Mouse (Mus musculus): ENCODE measurements around the gene Gins2. TPM values are rescaled to one million over a fixed set of nuclear protein-coding genes. Genes with fewer than 3 reads are reported as not detected.
A peak's percentile ranks its signal among the peaks of the same experiment; 100 is the strongest.

Gene Gins2
- total RNA-seq, 2 experiments from 2014 or later, result 42.0 to 43.2 TPM

DNA sequence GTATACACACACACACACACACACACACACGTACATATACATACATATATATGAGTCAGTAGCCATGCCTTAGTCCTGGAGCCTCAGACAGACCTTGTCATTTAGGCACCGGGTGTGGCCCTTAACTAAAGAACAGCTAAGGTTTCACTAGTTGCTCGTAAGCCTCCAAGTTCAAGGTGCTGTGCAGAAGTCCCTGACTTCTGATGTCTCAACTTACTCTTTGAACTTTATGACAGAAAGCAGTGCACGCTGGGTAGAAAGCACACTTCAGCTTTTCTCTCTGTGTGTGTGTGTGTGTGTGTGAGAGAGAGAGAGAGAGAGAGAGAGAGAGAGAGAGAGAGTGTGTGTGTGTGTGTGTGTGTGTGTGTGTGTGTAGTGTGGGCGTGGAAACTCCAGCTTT is 44.9 kb downstream of the Gins2 start:
- DNase-seq, result no peak

DNA sequence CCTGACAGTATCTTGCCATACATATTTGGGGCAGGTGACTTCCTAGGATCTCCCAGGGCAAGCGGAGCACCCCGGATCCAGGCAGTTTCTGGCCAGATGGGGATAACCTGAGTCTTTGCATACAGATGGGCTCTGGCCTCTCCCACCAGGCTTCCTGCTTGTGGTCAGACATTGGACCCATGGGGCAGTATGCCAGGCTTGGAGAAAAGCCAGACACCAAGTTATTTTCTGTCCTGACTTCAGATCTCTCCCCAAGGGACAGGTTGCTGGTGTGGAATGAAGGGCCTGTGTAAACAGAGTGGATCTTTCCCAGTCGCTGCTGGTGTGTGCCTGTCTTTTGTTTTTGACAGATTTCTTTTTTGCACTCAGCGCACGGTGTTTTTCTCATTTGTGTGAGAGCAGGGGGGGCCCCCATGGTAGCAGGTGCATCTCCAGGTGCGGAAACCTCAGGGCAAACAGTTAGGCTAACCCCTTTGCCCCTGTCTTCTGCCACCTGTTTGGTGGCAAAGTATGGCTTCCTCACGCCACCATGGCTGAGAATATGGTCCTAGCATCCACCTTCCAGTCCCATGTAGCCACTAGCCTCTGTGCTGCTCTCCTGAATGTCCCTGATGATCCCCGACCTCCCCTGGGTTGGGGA is 45.6 kb downstream of the Gins2 start:
- peak; percentile 87 for DNase-seq

DNA sequence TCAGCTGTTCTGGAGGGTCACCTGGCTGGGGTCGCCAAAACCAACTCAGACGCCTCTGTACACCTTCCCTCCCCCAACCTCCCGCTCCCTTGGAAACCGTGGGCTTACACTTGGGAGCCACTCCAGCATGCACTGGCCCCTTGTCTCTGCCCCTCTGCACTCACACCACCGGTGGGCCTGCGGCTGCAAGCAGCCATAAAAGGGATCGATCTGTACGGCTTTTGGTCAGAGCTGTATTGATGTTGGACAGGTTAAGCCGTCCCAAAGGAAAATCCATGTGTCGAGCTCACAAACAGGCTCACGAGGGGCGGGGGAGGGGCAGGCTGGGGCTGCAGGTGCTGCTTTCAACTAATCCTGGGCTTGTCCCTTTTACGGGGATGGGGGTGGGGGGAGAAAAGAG is 46.1 kb downstream of the Gins2 start:
- DNase-seq, result no peak

DNA sequence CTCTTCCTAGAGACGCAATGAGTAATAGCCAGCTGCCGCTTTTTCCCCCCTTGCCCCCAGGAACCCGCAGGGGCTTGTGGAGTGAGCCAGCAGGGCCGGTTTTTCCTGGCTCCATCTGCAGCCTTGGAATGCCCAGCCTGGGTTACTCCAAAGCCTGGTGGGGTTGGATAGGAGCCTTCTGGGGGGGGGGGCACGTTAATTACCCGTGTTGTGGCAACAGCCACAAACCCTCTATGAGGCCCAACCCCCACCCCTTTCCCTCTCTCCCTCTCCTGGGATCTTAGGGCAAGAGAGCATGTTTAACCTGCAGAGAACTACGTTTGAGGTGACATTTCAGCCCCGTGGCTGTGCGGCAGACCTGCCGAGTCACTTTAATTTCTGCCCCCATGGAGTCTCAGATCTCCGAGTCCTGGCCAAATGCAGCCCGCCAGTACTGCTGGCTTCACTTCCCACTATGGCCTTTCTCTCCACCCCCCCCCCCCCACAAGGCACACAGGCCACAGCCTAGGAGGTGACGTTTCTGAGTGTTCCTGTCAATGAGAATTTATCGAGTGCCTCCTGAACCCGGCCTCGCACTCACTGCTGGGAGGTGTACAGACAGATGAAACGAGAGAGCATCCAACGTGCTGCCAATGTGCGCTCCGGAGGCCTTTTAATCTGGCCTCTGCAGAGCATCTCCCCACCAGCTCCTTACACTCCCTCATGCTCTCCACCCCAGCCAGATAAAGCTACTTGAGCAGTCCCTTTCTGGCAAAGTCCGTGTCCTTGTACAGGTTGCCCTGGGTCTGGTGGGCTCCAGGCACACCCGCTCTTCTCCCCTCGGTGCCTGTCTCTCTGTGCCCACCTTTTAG is 49.1 kb downstream of the Gins2 start:
- no peak for DNase-seq

GRCm38 (mm10) chr8:120539381-120539774 is 49.7 kb downstream of the Gins2 start:
- no peak for DNase-seq

DNA sequence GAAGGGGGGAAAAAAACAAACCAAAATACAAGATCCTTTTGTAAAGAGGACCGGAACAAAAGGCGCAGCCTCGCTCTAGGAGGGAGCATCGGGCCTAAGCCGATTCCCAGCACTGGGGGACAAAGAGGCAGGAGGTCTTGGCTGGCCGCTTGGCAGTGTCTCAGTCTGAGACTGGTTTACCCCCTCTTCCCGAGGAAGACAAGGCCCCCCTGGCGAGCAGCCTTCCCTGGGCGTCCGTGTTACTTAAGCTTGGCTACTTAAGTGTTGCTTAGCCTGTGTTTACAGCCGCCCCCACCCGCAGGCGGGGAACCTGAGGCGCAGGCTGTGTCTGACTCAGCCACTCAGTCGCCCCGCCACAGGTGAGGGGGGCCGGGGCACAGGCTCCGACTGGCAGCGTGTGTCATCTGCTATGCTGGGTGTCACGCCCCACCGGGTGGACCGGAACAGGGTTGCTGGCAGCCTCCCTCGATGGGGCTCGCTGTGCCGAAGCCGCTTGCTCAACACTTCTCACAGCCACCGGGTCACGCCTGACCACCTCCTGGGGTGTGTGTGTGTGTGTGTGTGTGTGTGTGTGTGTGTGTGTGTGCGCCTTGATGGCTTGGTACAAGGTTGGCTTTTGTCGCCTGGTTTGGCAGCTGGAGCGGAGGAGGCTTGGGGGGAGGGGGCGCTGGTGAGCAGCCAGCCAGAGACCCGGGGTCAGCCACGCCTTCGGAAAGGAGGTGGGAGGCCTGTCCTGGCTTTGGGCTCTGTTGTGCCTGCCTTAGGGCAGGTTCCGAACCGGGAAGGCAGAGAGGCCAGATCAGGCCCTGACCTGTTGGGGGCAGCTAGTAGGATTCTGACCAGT is 50.5 kb downstream of the Gins2 start:
- peak; percentile 79 for DNase-seq

DNA sequence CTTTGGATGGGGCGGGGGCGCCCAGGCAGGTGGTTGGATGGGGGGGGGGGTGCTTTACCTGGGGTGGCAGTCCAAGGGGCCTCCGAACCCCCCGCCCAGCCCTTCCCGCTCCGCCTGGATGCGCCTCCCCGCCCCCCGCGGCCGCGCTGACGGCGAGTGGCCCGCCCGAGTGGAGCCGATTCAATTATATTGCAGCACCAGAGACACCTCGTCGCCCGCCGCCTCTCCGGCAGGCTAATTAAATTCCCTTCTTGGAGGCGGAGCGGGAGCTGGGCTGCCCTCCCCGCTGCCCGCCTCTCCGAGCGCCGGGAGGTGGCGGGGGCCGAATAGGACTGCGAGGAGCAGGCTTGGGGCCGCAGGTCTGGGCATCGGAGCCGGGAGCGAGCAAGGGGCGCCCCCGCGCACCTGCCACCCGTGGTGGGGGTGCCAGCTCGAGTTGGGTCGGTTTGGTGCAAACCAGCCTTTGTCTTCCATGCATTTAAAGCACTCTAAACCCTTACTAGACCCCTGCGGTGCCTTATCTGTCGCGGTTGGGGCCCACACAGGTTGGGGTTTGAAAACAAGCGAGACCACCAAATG is 51.2 kb downstream of the Gins2 start:
- peak; percentile 74 for DNase-seq

GRCm38 (mm10) chr8:120537207-120537817 is 51.8 kb downstream of the Gins2 start:
- DNase-seq, result peak; percentile 89

DNA sequence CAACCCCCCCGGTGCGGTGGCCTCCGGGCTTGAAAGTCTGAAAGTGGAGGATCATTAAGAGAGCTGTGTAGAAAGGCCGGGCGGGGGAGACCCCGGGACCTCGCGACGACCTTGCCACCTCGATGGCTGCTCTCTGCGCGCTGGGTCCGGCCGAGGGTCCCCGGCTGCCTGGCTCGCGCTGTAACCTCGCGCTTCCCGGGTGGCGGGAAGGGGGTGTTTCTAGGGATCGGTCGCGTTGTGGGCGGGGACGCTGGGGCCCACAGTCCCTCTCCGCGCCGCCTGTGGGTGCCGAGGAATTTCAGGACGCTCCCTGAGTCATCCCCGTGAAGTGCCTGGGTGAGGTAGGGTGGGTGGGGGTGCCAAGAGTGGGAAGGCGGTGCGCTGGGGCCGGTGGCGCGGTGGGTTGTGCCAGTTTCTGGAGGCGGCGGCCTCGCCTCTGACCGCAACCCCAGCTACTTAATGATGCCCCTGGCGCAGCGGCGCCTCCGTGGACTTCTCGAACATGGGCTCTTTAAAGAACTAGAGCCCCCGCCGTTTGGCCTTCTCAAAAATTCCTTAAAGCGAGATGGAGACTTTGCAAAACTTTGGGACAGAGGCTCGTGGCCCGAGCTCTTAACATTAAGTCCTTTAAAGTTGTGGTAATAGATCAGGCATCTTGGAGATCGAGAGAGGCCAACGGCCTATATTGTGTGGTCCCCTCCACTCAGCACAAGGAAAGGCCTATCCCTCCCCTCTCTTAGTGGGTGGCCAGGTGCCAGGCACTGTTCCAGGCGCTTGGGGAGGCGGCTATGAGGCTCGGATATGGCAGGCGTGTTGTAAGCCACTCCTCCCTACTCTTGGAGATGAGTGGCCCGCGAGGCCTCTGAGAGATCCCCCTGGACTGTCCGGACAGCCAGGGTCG is 52.5 kb downstream of the Gins2 start:
- DNase-seq, result peak; percentile 60

DNA sequence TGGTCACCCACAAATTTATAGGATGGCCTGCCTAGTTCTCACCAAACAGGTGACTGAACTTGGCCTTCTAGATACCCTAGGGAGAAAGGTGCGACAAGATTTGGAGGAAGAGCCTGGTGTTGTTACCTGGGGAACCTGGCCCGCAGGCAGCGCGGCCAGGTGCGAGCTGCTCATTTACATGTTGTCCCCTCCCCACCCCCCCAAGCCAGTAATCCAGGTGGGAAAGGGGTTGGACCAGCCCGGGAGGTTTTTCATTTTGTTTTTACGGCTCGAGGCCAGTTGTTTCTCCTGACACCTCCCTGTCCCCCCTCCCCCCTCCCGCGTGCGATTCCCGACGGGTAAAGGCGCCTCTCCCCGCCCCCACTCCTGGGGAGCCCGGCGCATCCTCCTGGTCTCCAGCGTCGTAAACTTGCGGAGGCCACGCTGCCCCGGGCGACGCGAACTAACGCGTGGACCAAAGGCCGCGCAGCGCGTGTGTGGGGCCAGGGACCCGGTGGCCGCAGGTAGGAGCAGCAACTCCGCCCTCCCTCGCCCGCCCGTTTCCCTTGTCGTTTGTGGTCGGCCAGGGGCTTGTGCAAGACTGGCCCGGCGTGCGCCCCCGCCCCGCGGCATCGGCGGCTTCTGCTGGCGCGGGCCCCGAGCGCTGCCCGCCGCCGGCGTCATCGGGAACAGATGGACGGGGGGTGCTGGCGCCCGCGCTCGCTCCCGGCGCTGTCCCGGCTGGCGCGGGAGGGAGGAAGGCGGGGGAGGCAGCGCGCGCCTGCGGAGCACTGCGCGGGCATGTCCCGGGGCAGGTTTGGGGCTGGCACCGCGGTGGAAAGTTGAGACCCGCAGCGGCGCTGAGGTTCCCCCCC is 53.4 kb downstream of the Gins2 start:
- peak; percentile 70 for DNase-seq

GRCm38 (mm10) chr8:120534504-120535368 is 54.4 kb downstream of the Gins2 start:
- DNase-seq, result peak; percentile 90

- DNase-seq, result no peak
Observed at GRCm38 (mm10) chr8:120534080-120534479, 55.0 kb downstream of the Gins2 start.

- DNase-seq, result no peak
Observed at GRCm38 (mm10) chr8:120533380-120533779, 55.7 kb downstream of the Gins2 start.

- no peak for DNase-seq
Observed at GRCm38 (mm10) chr8:120532517-120533215, 56.4 kb downstream of the Gins2 start.

GRCm38 (mm10) chr8:120531775-120532516 is 57.2 kb downstream of the Gins2 start:
- DNase-seq, result no peak

- DNase-seq, result no peak
Observed at GRCm38 (mm10) chr8:120530954-120531656, 58.0 kb downstream of the Gins2 start.

DNA sequence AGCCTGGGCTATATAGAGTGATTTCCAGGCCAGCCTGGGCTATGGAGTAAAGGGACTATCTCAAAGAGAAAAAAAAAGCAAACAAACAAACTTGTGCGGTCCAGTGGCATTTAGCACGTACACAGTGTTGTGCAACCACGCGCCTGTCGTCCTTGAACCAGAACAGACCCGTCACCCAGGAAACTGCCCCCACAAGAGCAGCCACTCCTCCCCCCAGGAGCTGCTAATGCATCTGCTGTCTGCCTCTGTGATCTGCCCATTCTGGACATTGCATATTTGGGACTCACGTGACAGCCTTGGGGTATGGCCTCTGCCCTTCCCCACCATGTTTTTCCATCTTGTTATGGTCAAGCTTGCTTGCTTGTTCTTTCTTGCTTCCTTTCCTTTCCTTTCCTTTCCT is 59.9 kb downstream of the Gins2 start:
- no peak for DNase-seq

Data from heart, postnatal 4 days (tissue).